Mouse (Mus musculus): ENCODE results near the gene Wdr18.

Gene Wdr18

GRCm38 (mm10) chr10:79927324-79928029 lies 32.5 kb upstream of the Wdr18 start:
- DNase-seq (ENCODE audit: low spot score): no peak

GRCm38 (mm10) chr10:79928030-79928694 lies 31.8 kb upstream of the Wdr18 start:
- no peak for DNase-seq (ENCODE audit: low spot score)

- no peak for DNase-seq (ENCODE audit: low spot score)
Observed at GRCm38 (mm10) chr10:79928907-79929701, 30.8 kb upstream of the Wdr18 start.

- no peak for DNase-seq (ENCODE audit: low spot score)
Observed at GRCm38 (mm10) chr10:79929967-79930825, 29.8 kb upstream of the Wdr18 start.

- no peak for DNase-seq (ENCODE audit: low spot score)
Observed at GRCm38 (mm10) chr10:79930826-79931186, 29.1 kb upstream of the Wdr18 start.

GRCm38 (mm10) chr10:79931797-79932196 lies 28.2 kb upstream of the Wdr18 start:
- DNase-seq (ENCODE audit: low spot score): no peak

DNA sequence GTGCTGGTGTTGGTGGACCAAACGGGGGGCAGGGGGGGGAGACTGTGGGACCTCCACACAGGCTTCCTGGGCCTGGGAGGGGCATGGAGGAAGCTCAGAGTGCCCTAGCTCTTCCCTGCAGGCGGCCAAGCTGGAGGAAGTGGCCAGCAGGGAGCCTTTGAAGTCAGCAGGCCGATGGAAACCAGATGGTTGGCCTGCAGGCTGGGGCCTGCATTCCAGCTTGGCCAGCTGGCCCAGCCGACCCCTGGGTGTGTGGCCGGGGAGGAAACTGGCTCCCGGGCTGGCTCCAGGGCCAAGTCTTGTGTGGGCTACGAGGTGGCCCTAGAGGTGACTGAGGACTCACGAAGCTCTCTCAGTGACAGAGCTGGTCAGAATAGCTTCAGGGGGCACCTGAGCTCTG lies 27.2 kb upstream of the Wdr18 start:
- no peak for DNase-seq (ENCODE audit: low spot score)

DNA sequence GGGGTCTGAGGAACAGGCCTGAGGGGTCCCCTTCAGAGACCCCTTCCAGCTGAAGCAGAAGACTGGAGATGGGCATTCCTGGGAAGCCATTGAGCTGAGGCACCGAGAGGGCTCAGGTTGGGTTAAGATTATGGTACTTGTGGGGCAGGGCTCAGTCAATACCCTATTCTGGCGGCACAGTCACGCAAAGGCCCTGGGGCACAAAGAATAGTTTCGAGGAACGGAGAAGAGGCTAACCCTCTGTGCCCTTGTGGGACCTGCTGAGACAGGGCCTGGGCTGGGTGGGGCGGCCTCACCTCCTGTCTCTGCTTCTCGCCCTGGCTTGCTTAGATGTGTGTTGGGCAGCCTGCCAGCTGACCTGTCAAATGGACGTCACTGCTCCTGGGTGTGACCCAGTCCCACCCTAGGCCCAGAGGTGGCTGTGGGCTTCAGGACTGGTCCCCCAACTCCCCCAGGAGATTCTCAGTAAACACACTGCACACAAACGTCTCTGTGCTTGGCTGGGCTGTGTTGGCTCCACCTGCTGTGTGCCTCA lies 26.7 kb upstream of the Wdr18 start:
- DNase-seq (ENCODE audit: low spot score): no peak

GRCm38 (mm10) chr10:79933861-79934260 lies 26.1 kb upstream of the Wdr18 start:
- DNase-seq (ENCODE audit: low spot score): no peak

- DNase-seq (ENCODE audit: low spot score): peak; percentile 63
Observed at GRCm38 (mm10) chr10:79934272-79934721, 25.7 kb upstream of the Wdr18 start.

DNA sequence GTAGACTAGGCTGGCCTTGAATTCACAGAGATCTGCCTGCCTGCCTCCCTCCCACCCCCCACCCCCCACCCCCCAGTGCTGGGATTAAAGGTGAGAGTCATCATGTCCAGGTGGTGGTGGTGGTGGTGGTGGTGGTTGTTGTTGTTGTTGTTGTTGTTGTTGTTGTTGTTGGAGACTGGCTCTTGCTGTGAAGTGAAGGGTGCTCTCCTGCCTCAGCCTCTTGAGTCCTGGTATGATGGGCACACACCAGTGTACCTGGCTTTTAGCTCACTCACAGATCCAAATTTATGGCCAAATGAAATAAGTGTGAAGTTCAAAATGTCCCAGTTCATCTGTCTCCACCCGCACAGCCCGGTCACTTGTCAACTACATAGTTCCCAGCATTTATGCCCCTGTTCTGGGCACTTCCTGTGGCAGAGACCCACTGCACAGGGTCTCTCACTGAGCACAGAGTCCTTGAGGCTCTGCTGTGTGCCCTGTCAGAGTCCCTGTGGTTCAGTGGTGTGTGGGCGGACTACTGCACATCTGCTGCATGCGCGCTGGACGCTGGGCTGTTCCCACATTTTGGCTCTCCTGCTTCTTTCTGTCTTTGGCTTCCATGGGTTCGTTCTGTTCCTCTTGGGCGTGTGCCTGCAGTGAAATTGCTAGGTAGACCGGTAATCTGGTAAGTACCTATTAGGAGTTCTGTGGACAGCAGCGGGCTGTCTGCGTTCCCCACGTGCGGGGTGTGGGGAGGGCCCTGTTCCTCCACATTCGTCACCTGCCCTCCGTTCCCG lies 25.0 kb upstream of the Wdr18 start:
- no peak for DNase-seq (ENCODE audit: low spot score)

DNA sequence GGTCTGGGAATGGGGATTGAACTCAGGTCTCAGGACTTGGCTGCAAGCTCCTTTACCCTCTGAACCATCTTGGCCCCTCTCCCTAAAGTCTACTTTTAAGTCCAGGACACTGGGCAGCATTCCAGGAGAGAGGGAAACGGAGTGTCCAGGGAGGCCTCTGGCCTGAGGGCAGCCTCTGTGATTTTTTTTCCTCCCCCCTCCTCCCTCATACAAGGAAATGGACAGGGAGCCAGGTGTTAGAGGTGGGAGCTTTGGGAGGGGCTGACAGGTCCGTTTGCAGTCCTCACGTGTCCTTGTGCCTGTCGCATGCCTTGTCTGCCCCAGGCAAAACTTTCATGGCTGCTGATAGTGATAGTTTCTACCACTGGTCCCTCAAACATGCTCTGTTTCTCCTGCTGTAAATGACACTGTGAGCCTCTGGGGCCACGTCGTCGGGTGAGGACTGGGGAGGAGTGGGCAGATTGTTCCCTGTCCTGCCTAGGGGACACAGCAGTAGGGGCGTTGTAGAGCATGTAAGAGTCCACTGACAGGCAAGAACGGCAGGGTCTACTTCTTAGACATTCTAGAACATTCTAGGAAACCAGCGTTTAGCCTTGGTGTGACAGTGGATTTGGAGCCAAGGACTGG lies 23.6 kb upstream of the Wdr18 start:
- DNase-seq (ENCODE audit: low spot score): no peak

- DNase-seq (ENCODE audit: low spot score): peak; percentile 81
Observed at GRCm38 (mm10) chr10:79936911-79937441, 23.0 kb upstream of the Wdr18 start.

- DNase-seq (ENCODE audit: low spot score): no peak
Observed at GRCm38 (mm10) chr10:79937775-79938526, 22.0 kb upstream of the Wdr18 start.

DNA sequence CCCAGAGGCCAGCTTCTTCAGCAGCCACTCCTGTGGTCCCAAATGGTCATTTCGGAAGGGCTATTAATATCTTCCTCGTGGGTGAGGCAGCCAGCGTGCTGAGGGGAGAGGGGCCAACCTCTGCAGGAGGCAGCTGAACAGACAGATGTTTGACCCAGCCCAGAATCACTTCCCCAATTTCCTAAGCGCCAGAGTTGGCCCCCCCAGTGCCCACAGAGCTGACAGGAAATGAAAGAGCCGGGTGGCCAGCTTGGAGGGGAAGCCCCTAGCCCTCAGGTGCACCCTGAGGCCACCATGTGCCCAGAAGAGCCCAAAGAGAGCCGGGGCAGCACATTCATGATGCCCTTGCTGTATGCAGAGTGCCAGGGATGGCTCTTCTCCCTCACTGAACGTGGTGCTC lies 19.2 kb upstream of the Wdr18 start:
- no peak for DNase-seq (ENCODE audit: low spot score)

DNA sequence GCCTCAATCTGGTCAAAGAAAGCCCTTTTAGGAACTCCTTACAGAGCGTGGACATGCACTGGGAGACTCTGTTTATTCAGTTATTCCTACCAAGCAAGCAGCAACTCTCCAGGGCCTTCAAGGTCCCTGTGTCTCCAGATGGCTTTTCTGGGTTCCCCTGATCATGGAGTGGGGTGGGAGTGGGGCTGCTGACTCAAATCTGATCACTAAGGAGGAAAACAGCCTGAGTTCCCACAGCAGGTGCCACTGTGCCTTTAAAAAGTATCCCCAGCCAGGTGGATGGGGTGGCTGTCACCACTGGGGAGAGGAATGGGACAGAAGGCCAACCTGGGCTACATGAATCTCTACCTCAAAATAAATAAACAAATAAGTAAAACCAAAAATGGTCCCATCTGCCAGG lies 17.0 kb upstream of the Wdr18 start:
- DNase-seq (ENCODE audit: low spot score): no peak

GRCm38 (mm10) chr10:79943471-79943901 lies 16.5 kb upstream of the Wdr18 start:
- no peak for DNase-seq (ENCODE audit: low spot score)

DNA sequence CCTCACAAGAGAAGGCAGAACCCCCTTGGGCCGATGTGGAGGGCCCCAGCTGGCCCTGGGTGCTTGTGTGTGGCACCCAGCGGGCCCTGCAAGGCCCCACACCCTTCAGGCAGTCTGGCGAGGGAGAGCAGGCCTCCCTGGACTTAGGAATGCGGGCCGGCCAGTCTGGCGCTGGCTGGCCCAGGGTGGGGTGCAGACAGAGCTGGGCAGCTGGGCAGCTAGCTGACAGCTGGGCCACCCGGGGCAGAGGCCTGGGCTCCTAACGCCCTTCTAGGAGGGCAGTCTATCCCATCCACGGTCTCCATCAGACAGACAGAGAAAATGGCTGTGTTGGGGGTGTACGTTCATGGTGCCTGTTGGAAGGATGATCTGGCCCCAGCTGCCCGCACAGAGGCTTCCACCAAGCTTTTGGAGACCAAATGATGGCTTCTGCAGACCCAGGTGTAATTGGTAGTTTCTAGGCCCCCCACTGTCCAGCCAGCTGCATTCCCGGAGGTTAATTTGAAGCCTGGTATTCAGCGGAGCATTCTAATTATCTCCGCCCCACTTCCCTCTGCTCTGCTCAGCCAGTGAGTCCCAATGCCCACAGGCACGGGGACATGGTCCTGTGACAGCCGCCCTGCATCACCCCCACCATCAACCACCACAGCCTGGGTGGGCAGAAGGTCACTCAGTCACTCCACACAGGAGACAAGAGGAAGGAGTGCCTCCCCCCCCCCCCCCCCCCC lies 14.3 kb upstream of the Wdr18 start:
- DNase-seq (ENCODE audit: low spot score): peak; percentile 39
